Mouse (Mus musculus) G1E (cell line): Measurements from ENCODE around the gene Arhgef1.
A peak's percentile ranks its signal among the peaks of the same experiment; 100 is the strongest.

Experiments
- CTCF ChIP-seq: IDR thresholded peaks from 2 replicates; pipeline ENCODE4 v1.5.1; 2012; ENCODE audit warnings: low read depth, low read length, inconsistent platforms, mixed read lengths
- GATA1 ChIP-seq: IDR thresholded peaks from 2 replicates; pipeline ENCODE4 v1.6.1; 2012; ENCODE audit warnings: borderline replicate concordance, low read length, inconsistent platforms, mixed read lengths
- GATA2 ChIP-seq: IDR thresholded peaks from 2 replicates; pipeline ENCODE4 v1.6.1; 2012; ENCODE audit warnings: low read depth, low read length, inconsistent platforms, borderline replicate concordance
- POLR2AphosphoS5 ChIP-seq: IDR thresholded peaks from 2 replicates; pipeline ENCODE4 v1.6.1; 2012; ENCODE audit warnings: low read depth, low read length, inconsistent platforms; ENCODE audit not compliant: insufficient replicate concordance
- TAL1 ChIP-seq: conservative IDR thresholded peaks from 2 replicates; pipeline ENCODE4 v1.6.1; 2012; ENCODE audit warnings: low read depth, low read length, inconsistent platforms, mixed read lengths

GRCm38 (mm10) chr7:24974893-24975595, 72.3 kb downstream of the Arhgef1 start:
- TF ChIP-seq CTCF (peak; percentile 69), TAL1 (no peak), GATA1 (no peak), GATA2 (no peak), POLR2AphosphoS5 (no peak)
